Mouse (Mus musculus) heart, embryonic 16.5 days (tissue): Measurements from ENCODE around the gene Cd320. TPM values are rescaled to one million over a fixed set of nuclear protein-coding genes. Genes with fewer than 3 reads are reported as not detected.

Experiments
- ATAC-seq: fragments of 200-750 bp; cut with Nextera tagmentation; replicated peaks from 2 replicates; pipeline ENCODE4 v1.8.0; 2017; ENCODE audit warnings: moderate number of reproducible peaks; ENCODE audit not compliant: insufficient read depth, low FRiP score; ENCODE audit errors: extremely low read depth
- H3K27ac ChIP-seq: fragments of 300-500 bp; sonication (generic); 2 replicates; pipeline ENCODE4 v1.5.1; 2014; ENCODE audit warnings: mild to moderate bottlenecking, low read length, control low read depth, moderate library complexity
- H3K27me3 ChIP-seq: fragments of 300-500 bp; sonication (generic); 2 replicates; pipeline ENCODE4 v1.6.1; 2014; ENCODE audit warnings: low read length, mixed read lengths; ENCODE audit not compliant: control insufficient read depth, insufficient read depth
- H3K36me3 ChIP-seq: fragments of 300-500 bp; sonication (generic); 2 replicates; pipeline ENCODE4 v1.6.1; 2014; ENCODE audit not compliant: control insufficient read depth, insufficient read depth
- H3K4me1 ChIP-seq: fragments of 300-500 bp; sonication (generic); 2 replicates; pipeline ENCODE4 v1.6.1; 2014; ENCODE audit warnings: low read length, mixed read lengths; ENCODE audit not compliant: control insufficient read depth, insufficient read depth
- H3K4me2 ChIP-seq: fragments of 300-500 bp; sonication (generic); 2 replicates; pipeline ENCODE4 v1.6.1; 2014; ENCODE audit warnings: low read depth, mild to moderate bottlenecking, control low read depth, low read length
- H3K4me3 ChIP-seq: fragments of 300-500 bp; sonication (generic); 2 replicates; pipeline ENCODE4 v1.5.1; 2014; ENCODE audit warnings: mild to moderate bottlenecking, control low read depth, low read length
- H3K9ac ChIP-seq: fragments of 300-500 bp; sonication (generic); 2 replicates; pipeline ENCODE4 v1.6.1; 2014; ENCODE audit warnings: low read length, control low read depth
- H3K9me3 ChIP-seq: fragments of 300-500 bp; sonication (generic); replicated peaks from 2 replicates; pipeline ENCODE4 v1.6.1; 2016; ENCODE audit warnings: low read length; ENCODE audit not compliant: control insufficient read depth
- WGBS: fragments of 180-500 bp; shearing (Covaris S2); extraction: QIAGEN DNeasy Blood & Tissue Kit; methylation state at CpG from one replicate; pipeline ENCODE4 v1.1.7; 2014; 5-methylcytosine and 5-hydroxymethylcytosine counted together
- polyA plus RNA-seq: library from polyadenylated mRNA; unstranded; fragments of >200 nt; fragmentation: Nextera tagmentation; extraction: Ambion mirVana; gene quantifications from 2 replicates; pipeline ENCODE4 v1.2.1, GENCODE M21; 2015

Gene Cd320
- 37.6 and 41.9 TPM in 2 replicates for polyA plus RNA-seq

DNA sequence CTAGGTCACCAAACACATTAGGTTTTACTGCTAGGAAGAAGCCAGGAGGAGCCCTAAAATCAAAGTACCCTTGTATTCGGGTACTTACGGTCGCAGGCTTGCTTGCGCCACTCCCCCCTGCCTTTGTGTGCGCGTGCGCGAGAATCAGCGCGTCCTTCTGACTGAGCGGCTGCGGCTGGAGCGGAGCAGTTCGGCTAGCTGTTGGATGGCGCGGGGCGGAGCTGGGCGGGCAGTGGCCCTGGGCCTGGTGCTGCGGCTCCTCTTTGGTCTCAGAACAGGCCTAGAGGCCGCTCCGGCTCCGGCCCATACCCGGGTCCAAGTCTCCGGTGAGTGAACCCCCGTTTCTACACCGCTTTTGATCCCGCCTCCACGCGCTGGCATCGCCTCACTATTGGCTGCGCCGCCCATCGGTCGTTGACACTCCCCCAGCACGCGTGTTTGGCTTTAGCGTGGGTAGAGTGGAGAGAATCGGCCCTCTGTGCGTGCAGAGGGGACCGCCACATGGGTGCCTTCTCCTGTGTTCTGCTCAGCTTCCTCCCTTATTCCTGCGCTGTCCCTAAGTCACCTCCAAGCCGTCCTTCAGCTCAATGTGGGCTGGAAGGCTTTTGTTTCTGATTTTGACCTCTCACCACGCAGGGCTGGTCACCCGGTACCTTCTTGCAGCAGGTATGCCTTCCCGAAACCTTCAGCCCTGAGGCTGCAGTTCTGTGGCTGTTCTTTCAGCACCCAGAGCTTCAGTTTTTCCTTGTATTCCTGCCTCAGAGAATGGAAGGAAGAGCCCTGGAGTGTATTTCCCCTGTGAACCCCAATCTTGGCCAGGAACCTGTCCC lies at the start of gene Cd320:
Gene Cd320, plus strand, starts transcription at position 126 of the 830 bp plus-strand sequence.
- peak within 1 kb of the TSS; percentile 87 for H3K4me2 ChIP-seq
- peak within 1 kb of the TSS; percentile 92 for H3K4me3 ChIP-seq
- under 1% methylated on average over 44 of the region's 45 CpGs for WGBS
- H3K9me3 ChIP-seq, result no peaks in the 10 kb centered on the region
- H3K9ac ChIP-seq, result peak within 1 kb of the TSS; percentile 78
- peaks cover 10% of the 10 kb centered on the region for H3K4me1 ChIP-seq
- no peak within 1 kb of the TSS for H3K27ac ChIP-seq
- H3K27me3 ChIP-seq, result no peaks in the 10 kb centered on the region
- H3K36me3 ChIP-seq, result peaks cover 5% of the 10 kb centered on the region; the same call in 1 of the 2 replicates
- peak; percentile 93 for ATAC-seq

DNA sequence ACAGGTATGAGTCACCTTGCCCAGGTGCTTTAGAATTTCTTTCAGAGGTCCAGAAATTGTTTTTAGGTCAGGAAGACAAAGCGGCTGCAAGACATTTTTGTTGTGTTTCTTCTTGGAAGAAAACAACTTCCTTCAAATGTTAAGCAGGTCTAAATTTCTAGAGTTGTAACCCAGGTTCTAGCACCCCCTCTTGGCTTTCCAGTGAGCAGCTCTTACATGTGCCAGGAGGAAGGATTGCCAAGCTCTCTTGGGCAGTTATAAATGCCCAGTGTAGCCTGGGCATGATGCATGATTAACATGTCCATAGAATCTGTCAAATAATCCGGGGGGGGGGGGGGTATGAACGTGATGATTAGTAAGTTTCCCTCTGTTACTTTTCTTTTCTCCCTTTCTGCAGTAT lies 44.6 kb upstream of the Cd320 start:
- Histone ChIP-seq H3K27me3 (peaks cover 14% of the 10 kb centered on the region), H3K27ac (no peak overlapping the region), H3K9ac (no peak overlapping the region), H3K4me3 (no peak overlapping the region), H3K36me3 (no peaks in the 10 kb centered on the region), H3K4me2 (no peak overlapping the region), H3K4me1 (no peaks in the 10 kb centered on the region), H3K9me3 (no peaks in the 10 kb centered on the region)
- WGBS, result 42% methylated on average over 3 of the region's 3 CpGs
- no peak for ATAC-seq

DNA sequence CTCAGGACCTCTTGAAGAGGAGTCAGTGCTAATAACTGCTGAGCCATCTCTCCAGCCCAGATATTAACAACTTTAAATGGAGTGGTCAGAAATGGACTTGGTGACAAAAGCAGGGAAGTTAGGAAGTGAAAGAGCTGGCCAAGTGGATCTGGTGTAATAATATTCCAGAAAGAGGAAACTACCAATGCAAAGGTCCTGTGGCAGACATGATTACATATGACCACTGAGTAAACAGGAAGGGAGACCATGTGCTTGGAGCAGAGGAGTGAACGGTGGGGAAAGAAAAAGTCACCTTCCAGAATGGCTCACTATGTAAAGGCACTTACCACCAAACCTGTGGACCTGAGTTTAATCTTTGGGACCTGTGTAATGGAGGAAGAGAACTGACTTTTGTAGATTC lies 43.6 kb upstream of the Cd320 start:
- Histone ChIP-seq H3K27me3 (peaks cover 16% of the 10 kb centered on the region), H3K4me1 (no peaks in the 10 kb centered on the region), H3K9ac (no peak overlapping the region), H3K9me3 (no peaks in the 10 kb centered on the region), H3K4me3 (no peak overlapping the region), H3K4me2 (no peak overlapping the region), H3K27ac (no peak overlapping the region), H3K36me3 (no peaks in the 10 kb centered on the region)
- WGBS, result 50% methylated on average over 1 of the region's 1 CpGs
- ATAC-seq, result no peak

DNA sequence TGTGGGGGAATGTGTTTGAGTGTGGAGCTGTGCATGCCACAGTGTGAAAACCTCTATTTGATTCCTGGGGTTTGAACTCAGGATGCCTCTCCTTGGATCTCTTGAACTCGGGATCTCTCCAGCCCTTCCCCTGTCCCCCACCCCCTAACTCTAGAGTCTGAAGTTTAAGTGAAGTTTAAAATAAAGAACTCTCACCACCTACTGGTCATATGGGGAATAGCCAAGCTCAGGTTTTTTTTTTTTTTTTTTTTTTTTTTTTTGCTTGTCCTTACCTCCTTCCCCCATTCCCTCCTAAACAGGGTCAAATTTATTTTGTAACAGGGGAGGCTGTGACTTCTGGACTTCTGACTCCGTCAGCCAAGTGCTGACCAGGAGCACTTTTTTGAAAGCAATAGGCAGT lies 40.7 kb upstream of the Cd320 start:
- Histone ChIP-seq H3K36me3 (no peaks in the 10 kb centered on the region), H3K4me1 (peaks cover 4% of the 10 kb centered on the region), H3K9me3 (no peaks in the 10 kb centered on the region), H3K27me3 (peaks cover 25% of the 10 kb centered on the region), H3K27ac (no peak overlapping the region), H3K4me3 (no peak overlapping the region), H3K4me2 (no peak overlapping the region), H3K9ac (no peak overlapping the region)
- no peak for ATAC-seq
- WGBS, result 5% methylated on average over 2 of the region's 2 CpGs

DNA sequence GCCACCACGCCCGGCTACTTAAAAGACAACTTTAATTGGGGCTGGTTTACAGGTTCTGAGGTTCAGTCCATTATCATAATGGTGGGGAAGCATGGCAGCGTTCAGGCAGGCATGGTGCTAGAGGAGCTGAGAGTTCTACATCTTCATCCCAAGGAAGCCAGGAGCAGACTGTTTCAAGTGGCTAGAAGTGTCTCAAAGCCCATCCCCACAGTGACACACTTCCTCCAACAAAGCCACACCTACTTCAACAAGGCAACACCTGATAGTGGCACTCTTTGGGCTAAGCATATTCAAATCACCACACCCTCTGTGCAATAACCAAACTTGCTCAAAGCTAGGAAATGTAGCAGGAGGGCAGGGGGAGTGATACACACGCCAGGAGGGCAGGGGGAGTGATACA lies 38.7 kb upstream of the Cd320 start:
- Histone ChIP-seq H3K4me1 (peaks cover 4% of the 10 kb centered on the region), H3K27me3 (peaks cover 28% of the 10 kb centered on the region), H3K4me2 (no peak overlapping the region), H3K9ac (no peak overlapping the region), H3K9me3 (no peaks in the 10 kb centered on the region), H3K4me3 (no peak overlapping the region), H3K27ac (no peak overlapping the region), H3K36me3 (no peaks in the 10 kb centered on the region)
- ATAC-seq, result no peak
- 53% methylated on average over 4 of the region's 4 CpGs for WGBS

DNA sequence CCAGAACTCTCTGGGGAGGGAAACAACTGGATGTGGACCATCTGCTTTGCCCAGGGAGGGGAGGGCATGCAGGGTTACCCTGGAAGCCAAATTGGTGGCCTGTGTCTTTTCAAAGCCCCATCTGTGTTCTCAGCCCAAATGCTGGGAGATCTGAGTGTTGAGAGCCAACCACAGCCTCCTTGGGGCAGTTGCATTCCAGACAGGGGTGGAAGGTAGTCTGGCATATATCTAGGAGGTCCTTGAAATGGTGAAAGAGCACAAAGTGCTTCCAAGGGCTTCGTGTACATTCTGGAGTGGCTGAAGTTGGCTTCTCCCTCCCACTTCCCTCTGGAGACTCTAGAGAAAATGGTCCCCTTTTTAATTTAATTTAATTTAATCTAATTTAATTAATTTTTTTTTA lies 38.1 kb upstream of the Cd320 start:
- ATAC-seq, result peak; percentile 63
- Histone ChIP-seq H3K9ac (no peak overlapping the region), H3K4me1 (peaks cover 4% of the 10 kb centered on the region), H3K4me3 (no peak overlapping the region), H3K9me3 (no peaks in the 10 kb centered on the region), H3K27me3 (peaks cover 30% of the 10 kb centered on the region), H3K4me2 (no peak overlapping the region), H3K27ac (no peak overlapping the region), H3K36me3 (no peaks in the 10 kb centered on the region)
- WGBS, result 29% methylated on average over 1 of the region's 1 CpGs

DNA sequence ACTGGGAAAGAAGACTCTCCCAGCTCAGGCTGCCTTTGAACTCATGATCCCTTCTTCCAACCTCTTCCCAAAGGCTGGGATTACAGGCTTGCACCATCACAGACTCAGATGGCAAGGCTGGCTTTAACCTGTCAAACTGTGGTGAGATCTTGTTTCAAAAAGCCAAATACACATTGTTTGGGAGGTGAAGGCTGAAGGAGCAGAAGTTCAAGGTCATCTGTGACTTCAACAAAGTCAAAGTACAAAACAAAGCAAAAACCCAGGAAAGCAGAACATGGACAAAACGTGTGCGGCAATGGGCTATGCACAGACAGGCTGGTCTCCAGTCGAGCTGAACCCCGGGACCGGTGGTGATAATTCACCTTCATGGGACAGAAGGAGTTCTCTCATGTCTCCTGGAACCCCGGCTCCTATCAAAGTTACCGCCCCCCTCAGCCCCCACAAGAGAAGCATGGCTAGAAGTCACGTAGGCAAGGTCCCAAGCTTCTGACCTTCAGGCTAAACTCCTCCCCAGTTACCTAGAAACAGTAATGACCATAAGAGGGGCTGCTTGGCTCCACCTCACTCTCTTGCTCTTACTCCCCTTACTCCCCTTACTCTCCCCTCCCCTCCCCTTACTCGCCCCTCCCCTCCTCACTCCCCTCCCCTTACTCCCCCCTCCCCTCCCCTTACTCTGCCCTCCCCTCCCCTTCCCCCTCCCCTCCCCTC lies 35.6 kb upstream of the Cd320 start:
- Histone ChIP-seq H3K9ac (no peak overlapping the region), H3K4me2 (no peak overlapping the region), H3K9me3 (no peaks in the 10 kb centered on the region), H3K27ac (no peak overlapping the region), H3K27me3 (peaks cover 27% of the 10 kb centered on the region), H3K4me1 (peaks cover 16% of the 10 kb centered on the region), H3K36me3 (no peaks in the 10 kb centered on the region), H3K4me3 (no peak overlapping the region)
- WGBS, result 56% methylated on average over 8 of the region's 9 CpGs
- ATAC-seq, result no peak

DNA sequence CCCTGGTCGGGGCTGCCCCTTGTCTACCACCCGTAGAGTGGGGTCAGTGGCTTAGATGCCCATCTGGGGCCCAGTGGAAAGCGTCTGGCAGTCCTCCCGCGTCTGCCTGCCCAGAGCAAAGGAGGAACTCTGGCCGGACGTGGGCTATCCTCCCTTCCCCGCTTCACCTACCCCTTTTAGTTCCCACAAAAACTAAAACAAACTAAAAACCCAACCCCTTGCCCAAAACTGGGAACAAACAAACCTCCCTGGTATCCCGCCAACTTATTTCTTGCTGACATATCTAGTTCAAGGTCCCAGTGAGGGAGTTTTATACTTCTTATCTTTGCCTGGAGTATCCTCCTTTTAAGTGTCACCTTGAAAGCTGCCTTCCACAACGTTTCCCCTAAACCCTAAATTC lies 34.7 kb upstream of the Cd320 start:
- Histone ChIP-seq H3K4me2 (no peak overlapping the region), H3K4me1 (peaks cover 21% of the 10 kb centered on the region), H3K27ac (no peak overlapping the region), H3K27me3 (peaks cover 21% of the 10 kb centered on the region), H3K9ac (no peak overlapping the region), H3K36me3 (no peaks in the 10 kb centered on the region), H3K9me3 (no peaks in the 10 kb centered on the region), H3K4me3 (no peak overlapping the region)
- WGBS, result 29% methylated on average over 10 of the region's 10 CpGs
- ATAC-seq, result no peak
